Mouse (Mus musculus): ENCODE data around the gene Nxt1. TPM values are rescaled to one million over a fixed set of nuclear protein-coding genes. Genes with fewer than 3 reads are reported as not detected.

Nxt1 gene
- polyA plus RNA-seq (2012; ENCODE audit: insufficient read depth, low replicate concordance) = 2.6 and 25.6 TPM in 2 replicates

DNA sequence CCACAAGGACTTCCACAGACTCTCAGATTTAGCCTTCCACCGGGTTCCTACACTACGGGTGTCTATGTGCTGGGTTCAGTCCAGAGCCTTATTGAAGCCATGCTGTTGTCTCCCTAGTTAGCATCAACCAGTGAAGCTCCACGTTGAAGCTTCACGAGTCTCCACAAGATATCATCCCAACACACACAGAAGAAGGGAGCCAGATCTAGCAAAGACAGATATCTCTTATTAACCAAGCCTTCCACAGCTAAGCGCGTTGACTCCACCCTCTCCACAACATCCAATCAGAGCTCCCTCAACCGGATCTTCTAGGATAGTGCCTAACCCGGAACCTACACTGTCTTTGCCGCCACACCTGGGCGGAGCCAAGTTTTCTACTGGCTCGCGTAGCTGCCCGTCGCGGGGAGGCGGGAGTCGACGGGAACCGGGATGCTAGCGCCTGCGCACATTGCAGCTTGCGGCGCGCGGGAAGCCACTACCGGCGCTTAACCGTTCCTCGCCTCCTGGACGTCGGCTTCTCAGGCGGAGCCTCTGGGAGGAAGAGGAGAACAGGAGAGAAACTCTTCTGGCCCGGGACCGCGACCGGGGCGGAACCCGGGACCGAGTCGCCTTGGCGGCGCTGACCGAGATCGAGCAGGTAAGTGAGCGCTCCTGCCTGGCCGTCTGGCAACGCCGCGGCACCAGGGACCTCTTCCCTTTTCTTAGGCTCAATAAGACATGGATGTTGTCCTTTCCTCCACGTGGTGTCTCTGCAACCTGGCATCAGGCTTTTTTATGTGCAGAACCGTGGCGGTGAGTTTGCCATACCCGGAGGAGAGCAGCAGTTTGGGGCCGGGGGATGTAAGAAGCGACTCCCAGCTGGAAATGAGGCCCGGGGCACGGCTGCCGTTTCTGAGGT is at the start of gene Nxt1:
Gene Nxt1, plus strand, starts transcription at position 403 of the 898 bp plus-strand sequence.
- Histone ChIP-seq H3K36me3 (replicated peaks; ENCODE audit: low read length) (peaks cover 32% of the 10 kb centered on the region), H3K4me3 (replicated peaks) (peak within 1 kb of the TSS; percentile 97), H3K4me1 (peaks cover 33% of the 10 kb centered on the region), H3K9me3 (no peaks in the 10 kb centered on the region), H3K27me3 (replicated peaks) (peaks cover 8% of the 10 kb centered on the region)
- TF ChIP-seq FLI1 (IDR thresholded peaks at IDR 0.05; ENCODE audit: low read length) (no peak), GATA1 (IDR thresholded peaks at IDR 0.05; ENCODE audit: borderline replicate concordance, low read length) (no peak)

DNA sequence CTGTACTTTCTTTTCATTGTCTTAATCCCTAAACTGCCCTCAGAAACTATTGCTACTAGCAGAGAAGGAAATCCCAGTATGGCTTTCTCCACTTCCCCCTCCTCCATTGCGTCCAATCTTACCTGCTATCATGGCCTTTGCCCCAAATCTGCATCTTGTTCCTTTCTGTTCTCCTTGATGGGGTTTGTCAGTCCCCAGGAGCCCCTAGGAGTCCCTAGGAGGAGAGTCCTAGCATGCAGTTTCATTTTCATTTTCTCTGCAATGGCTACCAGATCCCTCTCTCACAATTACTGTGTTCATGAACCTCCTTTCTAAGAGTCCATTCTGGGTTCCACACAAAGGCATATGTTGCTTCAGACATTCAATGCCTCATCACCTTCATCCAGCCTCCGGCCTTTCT is 49.3 kb upstream of the Nxt1 start:
- Histone ChIP-seq H3K9me3 (no peaks in the 10 kb centered on the region), H3K4me3 (replicated peaks) (peak overlapping the region; percentile 73), H3K4me1 (peaks cover 8% of the 10 kb centered on the region; the same call in 1 of the 2 replicates), H3K27me3 (replicated peaks) (peaks cover 7% of the 10 kb centered on the region), H3K36me3 (replicated peaks; ENCODE audit: low read length) (no peaks in the 10 kb centered on the region)
- no peak for TF ChIP-seq FLI1 (IDR thresholded peaks at IDR 0.05; ENCODE audit: low read length)
- TF ChIP-seq GATA1 (IDR thresholded peaks at IDR 0.05; ENCODE audit: borderline replicate concordance, low read length) = no peak

DNA sequence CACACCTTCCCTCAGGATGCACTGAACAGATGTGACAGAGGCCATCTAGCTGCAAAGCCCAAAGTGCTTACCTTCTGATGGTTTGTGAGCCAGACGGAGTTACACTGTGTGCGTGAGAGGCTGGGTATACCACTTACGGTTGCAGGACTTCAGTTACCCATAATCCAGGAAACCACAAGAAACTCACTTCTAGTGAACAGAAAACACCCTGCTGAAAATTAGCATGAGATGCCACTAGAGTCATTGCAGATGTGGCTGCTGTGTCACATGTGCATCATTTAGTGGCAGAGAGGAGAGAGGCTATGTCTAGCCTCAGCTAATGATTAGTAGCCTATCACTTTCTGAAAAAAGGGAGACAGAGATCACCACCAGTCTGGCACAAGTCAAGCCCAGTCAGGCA is 47.9 kb upstream of the Nxt1 start:
- TF ChIP-seq GATA1 (IDR thresholded peaks at IDR 0.05; ENCODE audit: borderline replicate concordance, low read length) = no peak
- TF ChIP-seq FLI1 (IDR thresholded peaks at IDR 0.05; ENCODE audit: low read length) = no peak
- peaks cover 14% of the 10 kb centered on the region for H3K27me3 ChIP-seq (replicated peaks)
- no peaks in the 10 kb centered on the region for H3K36me3 ChIP-seq (replicated peaks; ENCODE audit: low read length)
- no peak overlapping the region for H3K4me3 ChIP-seq (replicated peaks)
- peaks cover 8% of the 10 kb centered on the region; the same call in 1 of the 2 replicates for H3K4me1 ChIP-seq
- H3K9me3 ChIP-seq = no peaks in the 10 kb centered on the region

DNA sequence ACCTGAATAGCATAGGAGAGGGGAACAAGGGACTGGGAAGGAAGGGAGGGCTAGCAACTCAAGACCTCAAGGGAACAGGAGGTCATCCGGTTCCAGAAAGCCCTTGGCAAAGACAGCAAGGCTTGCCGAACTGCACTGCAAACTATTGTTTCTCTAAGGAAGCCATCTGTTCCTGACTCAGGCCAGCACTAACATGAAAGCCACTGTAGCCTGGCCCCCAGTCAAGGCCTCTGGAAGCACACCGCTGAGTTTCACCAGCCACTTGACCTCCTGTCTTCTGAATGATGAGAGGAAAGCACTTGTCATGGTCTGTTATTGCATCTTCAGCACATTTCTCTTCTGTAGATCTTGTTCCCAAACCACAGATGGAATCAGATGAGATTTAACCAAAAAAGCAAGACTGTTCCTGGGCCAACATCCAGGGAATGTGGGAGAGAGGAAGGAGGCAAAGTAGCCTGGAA is 45.4 kb upstream of the Nxt1 start:
- no peak overlapping the region for H3K4me3 ChIP-seq (replicated peaks)
- H3K4me1 ChIP-seq = peaks cover 8% of the 10 kb centered on the region; the same call in 1 of the 2 replicates
- TF ChIP-seq GATA1 (IDR thresholded peaks at IDR 0.05; ENCODE audit: borderline replicate concordance, low read length) = no peak
- TF ChIP-seq FLI1 (IDR thresholded peaks at IDR 0.05; ENCODE audit: low read length) = no peak
- peaks cover 21% of the 10 kb centered on the region for H3K27me3 ChIP-seq (replicated peaks)
- no peaks in the 10 kb centered on the region for H3K36me3 ChIP-seq (replicated peaks; ENCODE audit: low read length)
- H3K9me3 ChIP-seq = no peaks in the 10 kb centered on the region

DNA sequence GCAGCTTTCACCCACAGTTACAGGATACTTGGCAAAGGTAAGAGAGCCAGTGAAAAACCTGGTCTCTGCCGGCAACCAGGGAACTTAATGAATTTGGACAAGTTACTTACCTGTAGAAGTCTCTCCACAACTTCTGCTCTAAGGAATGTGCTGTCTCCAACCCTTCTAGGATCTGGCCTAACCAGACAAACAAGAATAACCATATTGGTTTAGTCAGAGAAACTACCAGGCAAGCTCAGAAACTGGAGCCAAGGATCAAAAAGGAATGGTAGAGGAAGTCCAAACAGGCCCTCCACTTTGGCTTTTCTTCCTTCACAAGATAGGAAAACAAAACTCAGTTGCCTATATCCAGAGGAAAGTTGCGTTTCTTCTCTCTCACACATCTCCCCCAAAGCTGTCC is 41.4 kb upstream of the Nxt1 start:
- no peaks in the 10 kb centered on the region for H3K9me3 ChIP-seq
- H3K27me3 ChIP-seq (replicated peaks) = peaks cover 19% of the 10 kb centered on the region
- no peaks in the 10 kb centered on the region for H3K36me3 ChIP-seq (replicated peaks; ENCODE audit: low read length)
- no peak overlapping the region for H3K4me3 ChIP-seq (replicated peaks)
- no peaks in the 10 kb centered on the region for H3K4me1 ChIP-seq
- no peak for TF ChIP-seq GATA1 (IDR thresholded peaks at IDR 0.05; ENCODE audit: borderline replicate concordance, low read length)
- no peak for TF ChIP-seq FLI1 (IDR thresholded peaks at IDR 0.05; ENCODE audit: low read length)

DNA sequence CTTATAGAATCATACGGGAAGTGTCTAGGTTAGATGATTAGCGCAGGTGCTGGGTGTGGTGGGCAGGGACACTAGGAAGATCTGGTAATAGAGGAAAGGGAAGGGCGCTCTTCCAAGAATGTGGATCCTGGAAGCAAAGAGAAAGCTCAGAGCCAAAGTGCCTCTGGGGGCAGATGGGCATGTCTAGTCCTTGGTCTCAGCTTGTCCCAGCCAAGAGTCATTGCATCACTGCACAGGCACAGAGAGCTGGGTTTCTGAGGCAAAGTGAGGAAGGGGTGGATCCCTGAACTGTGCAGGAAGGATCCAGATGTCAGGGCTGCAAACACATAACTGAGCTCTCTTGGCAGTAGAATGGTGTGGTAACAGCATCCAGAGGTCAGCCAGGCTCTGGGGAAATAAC is 40.8 kb upstream of the Nxt1 start:
- Histone ChIP-seq H3K4me3 (replicated peaks) (no peak overlapping the region), H3K4me1 (no peaks in the 10 kb centered on the region), H3K27me3 (replicated peaks) (peaks cover 19% of the 10 kb centered on the region), H3K36me3 (replicated peaks; ENCODE audit: low read length) (no peaks in the 10 kb centered on the region), H3K9me3 (no peaks in the 10 kb centered on the region)
- TF ChIP-seq GATA1 (IDR thresholded peaks at IDR 0.05; ENCODE audit: borderline replicate concordance, low read length) (no peak), FLI1 (IDR thresholded peaks at IDR 0.05; ENCODE audit: low read length) (no peak)

DNA sequence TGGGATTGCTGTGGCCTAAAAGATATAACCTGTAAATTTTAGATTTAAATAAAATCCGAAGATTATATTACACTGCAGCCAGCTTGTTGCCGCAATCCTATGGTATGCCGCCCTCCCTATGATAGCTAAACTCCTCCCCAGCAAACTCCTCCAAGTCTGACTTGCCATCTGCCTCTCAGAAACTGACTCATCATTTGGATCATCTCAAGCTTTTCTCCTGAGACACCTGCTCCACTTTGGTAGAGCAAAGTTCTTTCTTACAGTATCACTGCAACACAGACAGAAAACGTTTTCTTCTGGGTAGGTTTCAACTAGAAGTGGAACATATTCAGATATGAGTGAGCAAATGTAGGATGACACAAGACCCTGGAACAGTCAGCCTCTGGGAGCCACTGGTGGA is 37.9 kb upstream of the Nxt1 start:
- Histone ChIP-seq H3K9me3 (no peaks in the 10 kb centered on the region), H3K36me3 (replicated peaks; ENCODE audit: low read length) (no peaks in the 10 kb centered on the region), H3K4me1 (no peaks in the 10 kb centered on the region), H3K27me3 (replicated peaks) (peaks cover 7% of the 10 kb centered on the region), H3K4me3 (replicated peaks) (no peak overlapping the region)
- TF ChIP-seq GATA1 (IDR thresholded peaks at IDR 0.05; ENCODE audit: borderline replicate concordance, low read length) (no peak), FLI1 (IDR thresholded peaks at IDR 0.05; ENCODE audit: low read length) (no peak)

DNA sequence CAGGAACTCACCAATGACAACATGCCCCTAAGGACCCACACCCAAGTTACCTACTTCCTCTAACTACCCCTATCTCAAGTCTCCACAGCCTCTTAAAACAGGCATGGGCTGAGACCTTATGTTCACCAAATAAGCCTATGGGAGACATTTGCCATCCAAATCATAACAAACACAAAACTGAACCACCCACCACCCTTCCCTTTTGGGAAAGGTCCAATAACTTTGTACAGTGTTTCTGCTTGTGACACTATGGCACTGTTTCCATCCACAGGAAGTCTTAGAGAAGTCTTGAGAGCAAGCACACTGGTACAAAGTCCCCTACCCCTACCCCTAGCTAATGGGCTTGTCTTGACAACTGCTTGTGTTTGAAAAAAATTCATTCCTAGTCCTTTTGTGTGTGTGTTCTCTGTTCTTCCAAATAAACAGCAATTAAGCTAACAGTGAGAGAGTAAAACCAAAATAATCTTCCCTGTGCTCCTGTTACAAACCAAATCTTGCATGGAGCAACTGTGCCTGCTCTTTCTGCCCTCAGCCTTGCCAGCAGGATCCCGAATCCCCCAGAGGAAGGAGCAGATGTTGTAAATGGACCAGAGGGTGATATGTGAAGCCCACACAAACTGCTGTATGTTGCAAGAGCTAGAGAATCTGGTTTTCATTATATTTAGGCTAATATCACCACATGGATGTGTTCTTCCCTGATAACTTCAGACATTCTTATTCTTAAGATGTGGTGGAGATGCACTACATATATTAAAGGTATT is 29.6 kb upstream of the Nxt1 start:
- TF ChIP-seq GATA1 (IDR thresholded peaks at IDR 0.05; ENCODE audit: borderline replicate concordance, low read length) = no peak
- TF ChIP-seq FLI1 (IDR thresholded peaks at IDR 0.05; ENCODE audit: low read length) = no peak
- Histone ChIP-seq H3K4me1 (no peaks in the 10 kb centered on the region), H3K9me3 (no peaks in the 10 kb centered on the region), H3K27me3 (replicated peaks) (no peaks in the 10 kb centered on the region), H3K36me3 (replicated peaks; ENCODE audit: low read length) (no peaks in the 10 kb centered on the region), H3K4me3 (replicated peaks) (no peak overlapping the region)

DNA sequence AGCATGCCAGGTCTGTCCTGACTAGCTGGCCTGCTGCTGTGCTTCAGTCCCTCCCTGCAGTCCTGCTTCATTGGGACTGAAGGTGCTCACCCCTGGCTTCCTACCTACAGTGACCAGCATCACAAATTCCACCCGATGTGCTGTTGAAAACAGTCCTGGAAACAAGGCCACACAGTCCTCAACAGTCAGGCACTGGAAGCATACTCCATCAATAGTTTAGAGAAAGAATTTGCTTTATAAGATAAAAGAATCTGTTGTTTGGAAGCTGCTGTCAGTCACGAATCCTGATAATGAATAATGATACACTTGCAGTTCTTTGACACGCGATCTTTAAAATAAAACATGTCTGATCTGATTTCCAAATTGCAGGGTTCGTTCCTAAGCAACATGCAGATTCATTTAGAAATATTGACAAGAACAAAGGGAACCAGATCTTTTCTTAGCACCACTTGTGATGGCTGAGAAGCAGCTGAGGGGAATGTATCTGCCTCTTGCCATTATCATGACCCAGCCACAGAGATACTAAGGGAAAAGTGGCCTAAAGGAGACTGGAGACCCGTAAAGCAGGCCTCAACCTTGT is 27.9 kb upstream of the Nxt1 start:
- Histone ChIP-seq H3K4me3 (replicated peaks) (no peak overlapping the region), H3K27me3 (replicated peaks) (no peaks in the 10 kb centered on the region), H3K36me3 (replicated peaks; ENCODE audit: low read length) (no peaks in the 10 kb centered on the region), H3K9me3 (no peaks in the 10 kb centered on the region), H3K4me1 (no peaks in the 10 kb centered on the region)
- no peak for TF ChIP-seq GATA1 (IDR thresholded peaks at IDR 0.05; ENCODE audit: borderline replicate concordance, low read length)
- no peak for TF ChIP-seq FLI1 (IDR thresholded peaks at IDR 0.05; ENCODE audit: low read length)

Measured in megakaryocyte, embryonic 14.5 days (primary cell).